In the genomic region with DNA sequence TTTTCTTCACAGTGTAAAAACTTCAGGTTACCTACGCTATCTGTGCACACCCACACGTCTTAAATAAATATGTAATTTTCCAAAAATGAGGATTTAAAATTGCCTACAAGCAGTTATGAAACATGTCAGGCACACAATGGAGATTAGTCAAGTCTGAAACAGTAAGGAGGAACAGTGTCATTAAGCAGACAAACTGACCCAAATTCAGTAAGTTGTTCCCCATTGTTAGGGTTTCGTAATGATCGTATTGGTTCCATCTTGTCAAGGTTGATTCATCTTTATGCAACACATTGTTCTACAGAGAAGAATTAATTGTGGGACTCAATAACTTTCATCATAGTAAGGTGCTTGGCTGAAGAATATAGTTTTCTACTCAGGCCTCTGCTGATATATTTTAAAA, we compare ENCODE assay signal across 15 mouse cellular contexts.
"Had no signal": no experiment of that assay in that cellular context is flagged by ENCODE, and none has a peak within 500 bp of the region (broad histone marks: within the 10 kb centered on the region; RNA-seq: fewer than 3 reads in every experiment).

No protein-coding gene starts in this region.

- H3K4me1 ChIP-seq: midbrain, embryonic 10.5 days; midbrain, embryonic 12.5 days; neural tube, embryonic 12.5 days; stomach, embryonic 15.5 days had no signal

- H3K4me3 ChIP-seq: midbrain, embryonic 10.5 days; midbrain, embryonic 12.5 days; neural tube, embryonic 12.5 days; stomach, embryonic 15.5 days had no signal

- DNase-seq: lung, adult 18-20 months; lung, embryonic 14.5 days; lung, postnatal 10 days; lung, postnatal 4 days; midbrain, embryonic 14.5 days; right cerebral cortex, postnatal 14 days; thymus, adult 2 months; thymus, postnatal 25 days; thymus, postnatal 4 days had no signal

- ATAC-seq: midbrain, embryonic 16.5 days had no signal

- H3K27ac ChIP-seq: midbrain, embryonic 10.5 days; midbrain, embryonic 12.5 days; neural tube, embryonic 12.5 days; stomach, embryonic 15.5 days; stomach, postnatal 0 days had no signal
